Mouse (Mus musculus) left cerebral cortex, postnatal 4 days (tissue): ENCODE results near the gene Fcho2. TPM values are rescaled to one million over a fixed set of nuclear protein-coding genes. Genes with fewer than 3 reads are reported as not detected.
A peak's percentile ranks its signal among the peaks of the same experiment; 100 is the strongest.

Experiments
- DNase-seq: peaks from one replicate; pipeline ENCODE4 v3.0.0-alpha.2; 2022
- intact Hi-C: fragments of 180-260 bp; cut with DNase I; formaldehyde crosslinking; loops from one replicate; pipeline ENCODE4 v1.15.1; 2025
- total RNA-seq, 2 experiments: library from RNA; stranded (reverse); gene quantifications; 2 replicates each; pipeline ENCODE4 v1.2.3; 2021

Fcho2 gene
- total RNA-seq, 2 experiments from 2014 or later, result 43.2 to 47.7 TPM

GRCm38 (mm10) chr13:98722296-98722695 lies 93.0 kb downstream of the Fcho2 start:
- no peak for DNase-seq
- intact Hi-C loops, result loop anchor here (10.0 kb wide), 1 partner anchor 127 kb away; no protein-coding TSS in a partner anchor

- intact Hi-C loops, result no loop called here
- DNase-seq, result no peak
These were observed 99.1 kb downstream of the Fcho2 start for GRCm38 (mm10) chr13:98716176-98716575.

GRCm38 (mm10) chr13:98715443-98715990 lies 99.7 kb downstream of the Fcho2 start:
- no peak for DNase-seq
- intact Hi-C loops, result no loop called here

- no peak for DNase-seq
- intact Hi-C loops, result no loop called here
These were observed 104.6 kb downstream of the Fcho2 start for GRCm38 (mm10) chr13:98710655-98711054.

GRCm38 (mm10) chr13:98710236-98710635 lies 105.0 kb downstream of the Fcho2 start:
- DNase-seq, result no peak
- intact Hi-C loops, result no loop called here

- intact Hi-C loops, result no loop called here
- DNase-seq, result no peak
These were observed 109.7 kb downstream of the Fcho2 start for GRCm38 (mm10) chr13:98705501-98705900.

GRCm38 (mm10) chr13:98703786-98704185 lies 111.5 kb downstream of the Fcho2 start:
- intact Hi-C loops, result no loop called here
- DNase-seq, result no peak

GRCm38 (mm10) chr13:98702361-98702760 lies 112.9 kb downstream of the Fcho2 start:
- DNase-seq, result no peak
- intact Hi-C loops, result no loop called here

- intact Hi-C loops, result no loop called here
- DNase-seq, result no peak
These were observed 114.0 kb downstream of the Fcho2 start for GRCm38 (mm10) chr13:98701309-98701675.

- intact Hi-C loops, result no loop called here
- no peak for DNase-seq
These were observed 114.5 kb downstream of the Fcho2 start for GRCm38 (mm10) chr13:98700661-98701308.

GRCm38 (mm10) chr13:98699982-98700540 lies 115.2 kb downstream of the Fcho2 start:
- intact Hi-C loops, result no loop called here
- DNase-seq, result no peak

GRCm38 (mm10) chr13:98699051-98699744 lies 116.1 kb downstream of the Fcho2 start:
- DNase-seq, result no peak
- intact Hi-C loops, result no loop called here

- DNase-seq, result no peak
- intact Hi-C loops, result no loop called here
These were observed 118.5 kb downstream of the Fcho2 start for GRCm38 (mm10) chr13:98696716-98697115.

- intact Hi-C loops, result no loop called here
- DNase-seq, result no peak
These were observed 119.7 kb downstream of the Fcho2 start for GRCm38 (mm10) chr13:98695546-98695945.

GRCm38 (mm10) chr13:98694773-98695314 lies 120.4 kb downstream of the Fcho2 start, which contains the start of gene Tmem171:
Gene Tmem171 (minus strand): TSS chr13:98694834.
- DNase-seq, result peak; percentile 34
- intact Hi-C loops, result no loop called here

- intact Hi-C loops, result no loop called here
- no peak for DNase-seq
These were observed 121.9 kb downstream of the Fcho2 start for GRCm38 (mm10) chr13:98693316-98693715.

GRCm38 (mm10) chr13:98691956-98692515 lies 123.2 kb downstream of the Fcho2 start:
- no peak for DNase-seq
- intact Hi-C loops, result no loop called here

- no peak for DNase-seq
- intact Hi-C loops, result no loop called here
These were observed 124.4 kb downstream of the Fcho2 start for GRCm38 (mm10) chr13:98690886-98691285.

- intact Hi-C loops, result no loop called here
- DNase-seq, result no peak
These were observed 125.5 kb downstream of the Fcho2 start for GRCm38 (mm10) chr13:98689605-98690290.

- peak; percentile 15 for DNase-seq
- intact Hi-C loops, result no loop called here
These were observed 127.3 kb downstream of the Fcho2 start for GRCm38 (mm10) chr13:98687931-98688330.
